Mouse (Mus musculus): ENCODE data around the gene Selenbp2. TPM values are rescaled to one million over a fixed set of nuclear protein-coding genes. Genes with fewer than 3 reads are reported as not detected.
"Not testable (repeated sequence)": the region's sequence is repeated elsewhere in the genome, so short reads cannot be mapped to it uniquely, and the experiment has no call there.

The Selenbp2 gene
- polyA plus RNA-seq, 1 experiment from 2014 or later = 0.54 TPM

- H3K27ac ChIP-seq (ENCODE audit: poor library complexity, severe bottlenecking); H3K4me3 ChIP-seq; H3K9ac ChIP-seq; H3K9me3 ChIP-seq (replicated peaks); H3K4me2 ChIP-seq; ATAC-seq (ENCODE audit: insufficient number of reproducible peaks, low FRiP score); H3K27me3 ChIP-seq (replicated peaks); H3K36me3 ChIP-seq; H3K4me1 ChIP-seq (replicated peaks): not testable (repeated sequence)
- 50% methylated on average over 6 of the region's 8 CpGs for WGBS
Measured at GRCm38 (mm10) chr3:94693874-94694273, 518 bp downstream of the Selenbp2 start.

GRCm38 (mm10) chr3:94695591-94695990 is 2.2 kb downstream of the Selenbp2 start:
- not testable (repeated sequence) for H3K36me3 ChIP-seq; H3K4me3 ChIP-seq; ATAC-seq (ENCODE audit: insufficient number of reproducible peaks, low FRiP score); H3K27ac ChIP-seq (ENCODE audit: poor library complexity, severe bottlenecking); H3K27me3 ChIP-seq (replicated peaks); H3K4me1 ChIP-seq (replicated peaks); H3K9ac ChIP-seq; H3K9me3 ChIP-seq (replicated peaks); H3K4me2 ChIP-seq
- 76% methylated on average over 6 of the region's 6 CpGs for WGBS

GRCm38 (mm10) chr3:94696257-94696656 is 2.9 kb downstream of the Selenbp2 start:
- not testable (repeated sequence) for H3K27ac ChIP-seq (ENCODE audit: poor library complexity, severe bottlenecking); H3K27me3 ChIP-seq (replicated peaks); H3K9me3 ChIP-seq (replicated peaks); H3K4me2 ChIP-seq; ATAC-seq (ENCODE audit: insufficient number of reproducible peaks, low FRiP score); H3K9ac ChIP-seq; H3K4me3 ChIP-seq; H3K4me1 ChIP-seq (replicated peaks); H3K36me3 ChIP-seq
- WGBS = 83% methylated on average over 4 of the region's 4 CpGs

- WGBS = 77% methylated on average over 7 of the region's 7 CpGs
- peak; percentile 87 for ATAC-seq (ENCODE audit: insufficient number of reproducible peaks, low FRiP score)
- H3K27me3 ChIP-seq (replicated peaks); H3K9me3 ChIP-seq (replicated peaks); H3K9ac ChIP-seq; H3K4me2 ChIP-seq; H3K4me3 ChIP-seq; H3K4me1 ChIP-seq (replicated peaks); H3K36me3 ChIP-seq: not testable (repeated sequence)
- 0 out of 2 replicates have a peak overlapping the region, but pooled peaks have one; percentile 36 for H3K27ac ChIP-seq (ENCODE audit: poor library complexity, severe bottlenecking)
Measured at GRCm38 (mm10) chr3:94702163-94702810, 8.9 kb downstream of the Selenbp2 start.

- no peaks in the 10 kb centered on the region for H3K27me3 ChIP-seq (replicated peaks)
- WGBS = 85% methylated on average over 3 of the region's 3 CpGs
- no peaks in the 10 kb centered on the region for H3K4me1 ChIP-seq (replicated peaks)
- no peaks in the 10 kb centered on the region for H3K9me3 ChIP-seq (replicated peaks)
- no peak overlapping the region for H3K4me2 ChIP-seq
- H3K9ac ChIP-seq = no peak overlapping the region
- ATAC-seq (ENCODE audit: insufficient number of reproducible peaks, low FRiP score) = 0 out of 2 replicates have a peak, but pooled peaks have one; percentile 7
- H3K36me3 ChIP-seq = no peaks in the 10 kb centered on the region
- H3K27ac ChIP-seq (ENCODE audit: poor library complexity, severe bottlenecking) = 0 out of 2 replicates have a peak overlapping the region, but pooled peaks have one; percentile 36
- H3K4me3 ChIP-seq = no peak overlapping the region
Measured at GRCm38 (mm10) chr3:94702856-94703255, 9.5 kb downstream of the Selenbp2 start.

- H3K27ac ChIP-seq (ENCODE audit: poor library complexity, severe bottlenecking); H3K4me1 ChIP-seq (replicated peaks); ATAC-seq (ENCODE audit: insufficient number of reproducible peaks, low FRiP score); H3K9me3 ChIP-seq (replicated peaks); H3K9ac ChIP-seq; H3K4me3 ChIP-seq; H3K36me3 ChIP-seq; H3K27me3 ChIP-seq (replicated peaks); H3K4me2 ChIP-seq: not testable (repeated sequence)
- 24% methylated on average over 3 of the region's 3 CpGs for WGBS
Measured at GRCm38 (mm10) chr3:94703364-94703763, 10.0 kb downstream of the Selenbp2 start.

GRCm38 (mm10) chr3:94710591-94710990 is 17.2 kb downstream of the Selenbp2 start:
- ATAC-seq (ENCODE audit: insufficient number of reproducible peaks, low FRiP score) = peak; percentile 57
- H3K9ac ChIP-seq; H3K36me3 ChIP-seq; H3K4me2 ChIP-seq; H3K4me3 ChIP-seq; H3K9me3 ChIP-seq (replicated peaks); H3K27me3 ChIP-seq (replicated peaks); H3K4me1 ChIP-seq (replicated peaks); H3K27ac ChIP-seq (ENCODE audit: poor library complexity, severe bottlenecking): not testable (repeated sequence)

- not testable (repeated sequence) for H3K4me2 ChIP-seq; ATAC-seq (ENCODE audit: insufficient number of reproducible peaks, low FRiP score)
- WGBS = 82% methylated on average over 3 of the region's 3 CpGs
Measured at GRCm38 (mm10) chr3:94713424-94713823, 20.1 kb downstream of the Selenbp2 start.

GRCm38 (mm10) chr3:94718253-94718652 is 24.9 kb downstream of the Selenbp2 start:
- H3K9me3 ChIP-seq (replicated peaks); H3K36me3 ChIP-seq; H3K4me2 ChIP-seq; H3K27ac ChIP-seq (ENCODE audit: poor library complexity, severe bottlenecking); H3K9ac ChIP-seq; H3K27me3 ChIP-seq (replicated peaks); H3K4me1 ChIP-seq (replicated peaks); H3K4me3 ChIP-seq: not testable (repeated sequence)
- ATAC-seq (ENCODE audit: insufficient number of reproducible peaks, low FRiP score) = peak; percentile 48; the same call in 1 of the 2 replicates
- 31% methylated on average over 1 of the region's 1 CpGs for WGBS

More at GRCm38 (mm10) chr3:94713424-94713823, 20.1 kb downstream of the Selenbp2 start:
- not testable (repeated sequence) for H3K9ac ChIP-seq; H3K36me3 ChIP-seq; H3K4me1 ChIP-seq (replicated peaks); H3K27me3 ChIP-seq (replicated peaks); H3K9me3 ChIP-seq (replicated peaks); H3K27ac ChIP-seq (ENCODE audit: poor library complexity, severe bottlenecking); H3K4me3 ChIP-seq

GRCm38 (mm10) chr3:94723637-94724036 is 30.3 kb downstream of the Selenbp2 start:
- not testable (repeated sequence) for H3K4me1 ChIP-seq (replicated peaks); H3K9ac ChIP-seq; ATAC-seq (ENCODE audit: insufficient number of reproducible peaks, low FRiP score); H3K27me3 ChIP-seq (replicated peaks); H3K27ac ChIP-seq (ENCODE audit: poor library complexity, severe bottlenecking); H3K4me3 ChIP-seq; H3K9me3 ChIP-seq (replicated peaks); H3K36me3 ChIP-seq; H3K4me2 ChIP-seq
- WGBS = 13% methylated on average over 2 of the region's 2 CpGs

- Histone ChIP-seq H3K4me2 (no peak overlapping the region), H3K36me3 (no peaks in the 10 kb centered on the region; the same call in 1 of the 2 replicates), H3K4me1 (replicated peaks) (no peaks in the 10 kb centered on the region), H3K9me3 (replicated peaks) (peaks cover 6% of the 10 kb centered on the region; the same call in 1 of the 2 replicates), H3K27ac (ENCODE audit: poor library complexity, severe bottlenecking) (no peak overlapping the region), H3K9ac (no peak overlapping the region), H3K4me3 (no peak overlapping the region), H3K27me3 (replicated peaks) (no peaks in the 10 kb centered on the region)
- 87% methylated on average over 17 of the region's 17 CpGs for WGBS
- no peak for ATAC-seq (ENCODE audit: insufficient number of reproducible peaks, low FRiP score)
Measured at GRCm38 (mm10) chr3:94745691-94746090, 52.3 kb downstream of the Selenbp2 start.
